Mouse (Mus musculus): ENCODE data around the gene Hsf3. TPM values are rescaled to one million over a fixed set of nuclear protein-coding genes. Genes with fewer than 3 reads are reported as not detected.
"Not testable (repeated sequence)": the region's sequence is repeated elsewhere in the genome, so short reads cannot be mapped to it uniquely, and the experiment has no call there.

Gene Hsf3
- 0.03 TPM in 1 of 2 replicates, not detected in the other for polyA plus RNA-seq (2012; rRNA removed)

DNA sequence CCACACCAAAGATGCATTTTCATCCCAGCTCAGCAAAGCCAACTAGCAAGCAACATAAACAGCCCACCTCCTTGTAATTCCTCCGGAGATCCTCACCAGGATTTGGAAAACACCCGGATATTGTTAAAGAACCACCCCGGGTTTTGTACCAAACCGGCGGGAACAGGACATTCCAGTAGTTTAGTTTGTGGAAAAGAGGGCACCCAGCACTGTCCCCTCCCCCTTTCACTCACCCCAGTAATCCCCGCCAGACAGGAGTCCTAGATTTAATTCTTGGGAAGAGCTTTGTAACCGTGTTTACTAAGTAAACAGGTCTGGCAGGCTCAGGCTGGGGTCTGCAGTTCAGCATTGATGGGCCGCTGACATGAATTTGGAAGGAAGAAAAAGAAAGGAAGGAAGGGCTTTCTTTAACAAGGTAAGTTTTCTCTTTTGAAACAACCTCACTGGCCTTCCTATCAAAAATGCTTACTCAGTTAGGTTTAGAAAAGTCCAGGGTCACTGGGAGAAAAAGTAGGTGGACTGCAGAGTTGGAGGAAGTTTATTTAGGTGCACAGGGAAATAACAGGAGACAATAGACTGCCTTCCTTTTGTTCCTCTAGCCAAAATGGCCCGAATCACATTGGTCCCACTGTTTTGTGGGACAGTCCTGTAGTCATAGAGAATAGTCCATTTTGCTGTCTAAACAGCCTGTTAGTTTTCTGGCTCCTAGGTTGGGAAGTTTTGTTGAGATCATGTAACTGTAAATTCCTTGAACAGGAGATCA, at the start of gene Hsf3:
Gene Hsf3 (minus strand): TSS at position 94 of the 763 bp plus-strand sequence.
- peak; percentile 43 for DNase-seq
- TF ChIP-seq POLR2A (IDR thresholded peaks at IDR 0.05; ENCODE audit: low read depth, low read length) (no peak), CTCF (conservative IDR thresholded peaks at IDR 0.05; ENCODE audit: insufficient read depth, insufficient read length, low read depth, low read length) (no peak)
- Histone ChIP-seq H3K4me1 (ENCODE audit: control insufficient read depth, insufficient read depth, low read length) (no peaks in the 10 kb centered on the region; the same call in 1 of the 2 replicates), H3K27ac (ENCODE audit: insufficient read depth, low read depth, low read length) (peak within 1 kb of the TSS; percentile 31; the same call in 1 of the 2 replicates), H3K27me3 (replicated peaks; ENCODE audit: control insufficient read depth, insufficient read depth, low read length) (no peaks in the 10 kb centered on the region), H3K36me3 (ENCODE audit: control insufficient read depth, insufficient read depth, low read length) (no peaks in the 10 kb centered on the region), H3K4me3 (ENCODE audit: insufficient read depth, low read depth, low read length) (peak within 1 kb of the TSS; percentile 52)
- WGBS: 6% methylated on average over 9 of the region's 9 CpGs

DNA sequence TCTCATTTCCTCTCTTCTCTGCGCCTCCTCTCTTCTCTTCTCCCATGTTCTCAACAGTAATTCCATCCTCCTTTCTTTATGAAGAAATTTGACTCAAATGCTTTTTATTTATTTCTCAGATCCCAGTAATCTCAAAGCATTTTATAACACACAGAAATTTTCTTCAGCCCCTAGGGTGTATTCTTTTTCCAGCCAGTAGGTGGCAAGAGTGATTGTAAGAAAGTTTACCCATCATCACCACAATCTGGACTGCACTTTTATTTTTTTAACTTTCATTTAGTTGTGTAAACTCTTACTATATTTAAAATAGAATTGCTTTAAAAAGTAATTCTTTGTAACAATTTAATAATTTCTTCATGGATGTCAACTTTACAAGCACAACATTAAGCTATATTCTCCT, 45.5 kb upstream of the Hsf3 start:
- no peak overlapping the region for H3K4me3 ChIP-seq (ENCODE audit: insufficient read depth, low read depth, low read length)
- H3K27ac ChIP-seq (ENCODE audit: insufficient read depth, low read depth, low read length): no peak overlapping the region
- 69% methylated on average over 1 of the region's 1 CpGs for WGBS
- no peaks in the 10 kb centered on the region for H3K36me3 ChIP-seq (ENCODE audit: control insufficient read depth, insufficient read depth, low read length)
- H3K4me1 ChIP-seq (ENCODE audit: control insufficient read depth, insufficient read depth, low read length): no peaks in the 10 kb centered on the region
- TF ChIP-seq POLR2A (IDR thresholded peaks at IDR 0.05; ENCODE audit: low read depth, low read length) (no peak), CTCF (conservative IDR thresholded peaks at IDR 0.05; ENCODE audit: insufficient read depth, insufficient read length, low read depth, low read length) (no peak)
- DNase-seq: peak; percentile 0
- no peaks in the 10 kb centered on the region for H3K27me3 ChIP-seq (replicated peaks; ENCODE audit: control insufficient read depth, insufficient read depth, low read length)

DNA sequence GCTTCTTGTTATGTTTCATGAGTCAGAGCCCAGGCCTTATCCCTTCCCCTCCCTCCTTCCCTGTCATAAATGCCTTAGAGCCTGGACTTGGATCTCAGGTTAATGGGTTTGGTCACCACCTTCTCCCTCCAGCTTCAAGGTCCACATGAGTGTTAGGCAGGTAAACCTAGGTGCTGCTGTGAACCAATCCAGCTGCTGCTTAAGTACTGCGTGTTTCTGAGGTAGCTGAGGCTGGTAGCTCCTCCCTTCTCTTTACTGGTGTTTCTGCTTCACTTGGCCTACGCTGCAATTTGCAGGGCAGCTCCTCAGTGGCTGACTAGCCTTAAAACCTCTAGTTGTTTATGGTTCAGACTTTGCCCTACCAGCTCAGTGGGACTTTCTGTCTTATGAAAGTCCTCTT, 945 bp downstream of the Hsf3 start, which contains the start of gene Heph:
Gene Heph (plus strand): TSS at position 211 of the 400 bp plus-strand sequence.
- 46% methylated on average over 2 of the region's 2 CpGs for WGBS

DNA sequence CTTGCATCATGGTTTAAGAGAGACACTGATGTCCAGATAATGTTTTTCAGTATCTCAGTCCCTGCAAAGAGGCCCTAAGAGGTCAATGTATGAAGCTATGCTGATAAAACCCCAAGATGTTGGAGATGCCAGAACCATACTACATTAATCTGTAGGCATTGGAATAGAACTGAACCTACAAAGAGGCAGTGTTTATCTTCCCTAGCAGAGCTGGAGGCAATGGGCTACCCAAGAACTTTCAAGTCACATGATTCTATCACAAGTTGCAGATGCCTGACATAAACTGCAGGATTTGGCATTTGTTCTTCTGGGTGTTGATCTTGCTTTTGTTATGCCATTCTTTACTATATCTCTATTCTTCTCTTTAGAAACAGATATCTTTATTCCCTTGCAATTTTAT, 36.7 kb downstream of the Hsf3 start:
- H3K4me1 ChIP-seq (ENCODE audit: control insufficient read depth, insufficient read depth, low read length): no peaks in the 10 kb centered on the region
- no peaks in the 10 kb centered on the region for H3K27me3 ChIP-seq (replicated peaks; ENCODE audit: control insufficient read depth, insufficient read depth, low read length)
- DNase-seq: no peak
- no peaks in the 10 kb centered on the region for H3K36me3 ChIP-seq (ENCODE audit: control insufficient read depth, insufficient read depth, low read length)
- TF ChIP-seq CTCF (conservative IDR thresholded peaks at IDR 0.05; ENCODE audit: insufficient read depth, insufficient read length, low read depth, low read length): no peak
- TF ChIP-seq POLR2A (IDR thresholded peaks at IDR 0.05; ENCODE audit: low read depth, low read length): no peak
- no peak overlapping the region for H3K27ac ChIP-seq (ENCODE audit: insufficient read depth, low read depth, low read length)
- no peak overlapping the region for H3K4me3 ChIP-seq (ENCODE audit: insufficient read depth, low read depth, low read length)

More for the DNA sequence above, 945 bp downstream of the Hsf3 start, which contains the start of gene Heph:
- peak; percentile 14 for DNase-seq
- TF ChIP-seq POLR2A (IDR thresholded peaks at IDR 0.05; ENCODE audit: low read depth, low read length) (no peak), CTCF (conservative IDR thresholded peaks at IDR 0.05; ENCODE audit: insufficient read depth, insufficient read length, low read depth, low read length) (no peak)
- Histone ChIP-seq H3K36me3 (ENCODE audit: control insufficient read depth, insufficient read depth, low read length) (no peaks in the 10 kb centered on the region), H3K4me3 (ENCODE audit: insufficient read depth, low read depth, low read length) (peak within 1 kb of the TSS; percentile 52), H3K27me3 (replicated peaks; ENCODE audit: control insufficient read depth, insufficient read depth, low read length) (no peaks in the 10 kb centered on the region), H3K4me1 (ENCODE audit: control insufficient read depth, insufficient read depth, low read length) (no peaks in the 10 kb centered on the region; the same call in 1 of the 2 replicates), H3K27ac (ENCODE audit: insufficient read depth, low read depth, low read length) (no peak within 1 kb of the TSS)

DNA sequence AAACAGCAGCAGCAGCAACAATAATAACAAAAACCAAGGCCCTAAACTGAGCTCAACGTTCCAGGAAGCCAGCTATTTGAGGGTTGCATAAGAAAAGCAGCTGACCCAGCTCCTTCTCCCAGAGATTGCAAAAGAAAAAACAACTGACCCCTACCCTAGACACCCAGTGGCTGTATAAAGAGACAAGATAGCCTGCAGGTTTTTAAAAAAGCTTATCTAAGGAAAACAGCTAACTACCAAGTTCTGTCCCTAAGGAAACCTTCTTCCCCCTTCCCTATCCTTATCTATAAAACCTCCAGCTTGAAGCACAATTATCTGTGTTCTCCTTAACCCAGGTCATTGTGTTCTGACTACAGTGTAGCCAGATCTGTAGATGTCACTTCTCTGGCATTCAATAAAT, 38.4 kb downstream of the Hsf3 start:
- 24% methylated on average over 1 of the region's 1 CpGs for WGBS
- no peak for TF ChIP-seq CTCF (conservative IDR thresholded peaks at IDR 0.05; ENCODE audit: insufficient read depth, insufficient read length, low read depth, low read length)
- no peak for TF ChIP-seq POLR2A (IDR thresholded peaks at IDR 0.05; ENCODE audit: low read depth, low read length)
- no peak overlapping the region for H3K27ac ChIP-seq (ENCODE audit: insufficient read depth, low read depth, low read length)
- no peak for DNase-seq
- no peaks in the 10 kb centered on the region for H3K27me3 ChIP-seq (replicated peaks; ENCODE audit: control insufficient read depth, insufficient read depth, low read length)
- no peaks in the 10 kb centered on the region for H3K36me3 ChIP-seq (ENCODE audit: control insufficient read depth, insufficient read depth, low read length)
- no peaks in the 10 kb centered on the region for H3K4me1 ChIP-seq (ENCODE audit: control insufficient read depth, insufficient read depth, low read length)
- no peak overlapping the region for H3K4me3 ChIP-seq (ENCODE audit: insufficient read depth, low read depth, low read length)

DNA sequence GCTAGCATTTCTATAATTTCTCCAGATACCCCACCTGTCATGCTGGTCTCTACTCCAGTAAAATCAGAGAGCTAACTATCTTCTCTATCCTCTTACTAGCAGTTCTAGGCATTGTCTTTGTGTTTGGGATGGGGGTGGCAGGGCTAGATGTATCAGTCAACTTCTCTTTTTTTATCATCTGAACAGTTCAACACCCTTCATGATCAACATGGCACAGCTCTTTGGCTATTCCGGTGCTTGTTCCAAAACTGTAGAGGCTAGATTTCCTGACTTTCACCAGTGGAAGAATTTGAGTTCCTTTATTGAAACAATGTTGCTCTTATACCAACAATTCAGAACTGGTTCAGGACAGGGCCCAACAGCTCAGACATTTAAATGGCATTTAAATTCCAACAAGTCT, 39.1 kb downstream of the Hsf3 start:
- Histone ChIP-seq H3K27ac (ENCODE audit: insufficient read depth, low read depth, low read length) (no peak overlapping the region), H3K4me1 (ENCODE audit: control insufficient read depth, insufficient read depth, low read length) (no peaks in the 10 kb centered on the region), H3K36me3 (ENCODE audit: control insufficient read depth, insufficient read depth, low read length) (no peaks in the 10 kb centered on the region), H3K4me3 (ENCODE audit: insufficient read depth, low read depth, low read length) (no peak overlapping the region), H3K27me3 (replicated peaks; ENCODE audit: control insufficient read depth, insufficient read depth, low read length) (no peaks in the 10 kb centered on the region)
- no peak for DNase-seq
- whole genome bisulfite sequencing: 100% methylated on average over 1 of the region's 1 CpGs
- TF ChIP-seq POLR2A (IDR thresholded peaks at IDR 0.05; ENCODE audit: low read depth, low read length): no peak
- no peak for TF ChIP-seq CTCF (conservative IDR thresholded peaks at IDR 0.05; ENCODE audit: insufficient read depth, insufficient read length, low read depth, low read length)

DNA sequence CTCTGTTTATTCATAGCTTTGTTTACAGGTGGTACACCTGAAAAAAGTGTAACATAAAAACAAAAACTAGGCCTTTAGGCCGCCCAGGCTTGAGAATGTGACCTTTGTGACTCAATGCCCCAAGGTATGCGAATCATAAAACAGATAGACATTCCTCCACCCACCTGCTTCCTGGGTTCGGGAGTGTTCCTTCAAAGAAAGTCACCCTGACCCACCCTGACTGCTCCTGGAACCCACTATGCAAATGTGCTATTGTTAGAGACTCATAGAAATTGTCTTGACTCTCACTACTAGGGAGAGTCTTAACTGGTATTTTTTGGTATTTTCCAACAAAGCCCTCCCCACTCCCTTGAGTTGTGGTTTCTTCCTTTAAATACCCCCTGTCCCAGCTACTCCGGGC, 40.7 kb downstream of the Hsf3 start:
- not testable (repeated sequence) for H3K4me1 ChIP-seq (ENCODE audit: control insufficient read depth, insufficient read depth, low read length); H3K36me3 ChIP-seq (ENCODE audit: control insufficient read depth, insufficient read depth, low read length); H3K4me3 ChIP-seq (ENCODE audit: insufficient read depth, low read depth, low read length); H3K27ac ChIP-seq (ENCODE audit: insufficient read depth, low read depth, low read length); H3K27me3 ChIP-seq (replicated peaks; ENCODE audit: control insufficient read depth, insufficient read depth, low read length); DNase-seq
- 79% methylated on average over 4 of the region's 4 CpGs for WGBS
